Mouse (Mus musculus) hindbrain, embryonic 16.5 days (tissue): ENCODE results near the gene Ifitm10. TPM values are rescaled to one million over a fixed set of nuclear protein-coding genes. Genes with fewer than 3 reads are reported as not detected.
A peak's percentile ranks its signal among the peaks of the same experiment; 100 is the strongest.
"Not testable (repeated sequence)": the region's sequence is repeated elsewhere in the genome, so short reads cannot be mapped to it uniquely, and the experiment has no call there.

Experiments used
- ATAC-seq: fragments of 200-750 bp; cut with Nextera tagmentation; 2 replicates; pipeline ENCODE4 v1.8.0; 2017; ENCODE audit warnings: moderate TSS enrichment, moderate library complexity
- H3K27ac ChIP-seq: fragments of 300-500 bp; sonication (generic); 2 replicates; pipeline ENCODE4 v1.5.1; 2014; ENCODE audit warnings: low read depth, mild to moderate bottlenecking, control low read depth, low read length, moderate library complexity
- H3K27me3 ChIP-seq: fragments of 300-500 bp; sonication (generic); replicated peaks from 2 replicates; pipeline ENCODE4 v1.6.1; 2014; ENCODE audit warnings: low read length; ENCODE audit not compliant: control insufficient read depth, insufficient read depth
- H3K36me3 ChIP-seq: fragments of 300-500 bp; sonication (generic); 2 replicates; pipeline ENCODE4 v1.6.1; 2014; ENCODE audit warnings: mild to moderate bottlenecking, low read length, moderate library complexity, mixed read lengths; ENCODE audit not compliant: control insufficient read depth, insufficient read depth
- H3K4me1 ChIP-seq: fragments of 300-500 bp; sonication (generic); 2 replicates; pipeline ENCODE4 v1.6.1; 2014; ENCODE audit warnings: low read depth, low read length; ENCODE audit not compliant: control insufficient read depth, insufficient read depth
- H3K4me2 ChIP-seq: fragments of 300-500 bp; sonication (generic); 2 replicates; pipeline ENCODE4 v1.6.1; 2014; ENCODE audit warnings: mild to moderate bottlenecking, low read length, control low read depth, moderate library complexity
- H3K4me3 ChIP-seq: fragments of 300-500 bp; sonication (generic); 2 replicates; pipeline ENCODE4 v1.5.1; 2014; ENCODE audit warnings: mild to moderate bottlenecking, low read length, control low read depth, moderate library complexity
- H3K9ac ChIP-seq: fragments of 300-500 bp; sonication (generic); 2 replicates; pipeline ENCODE4 v1.6.1; 2014; ENCODE audit warnings: low read depth, mild to moderate bottlenecking, control low read depth, low read length, moderate library complexity
- H3K9me3 ChIP-seq: fragments of 300-500 bp; sonication (generic); 2 replicates; pipeline ENCODE4 v1.6.1; 2014; ENCODE audit warnings: mild to moderate bottlenecking, low read length, moderate library complexity; ENCODE audit not compliant: control insufficient read depth
- WGBS: fragments of 180-500 bp; shearing (Covaris S2); extraction: QIAGEN DNeasy Blood & Tissue Kit; methylation state at CpG from one replicate; pipeline ENCODE4 v1.1.7; 2014; 5-methylcytosine and 5-hydroxymethylcytosine counted together
- polyA plus RNA-seq: library from polyadenylated mRNA; unstranded; fragments of >200 nt; fragmentation: Nextera tagmentation; extraction: Ambion mirVana; gene quantifications from 2 replicates; pipeline ENCODE4 v1.2.1, GENCODE M21; 2015

Ifitm10 gene
- polyA plus RNA-seq, 1 experiment from 2014 or later: 14.9 TPM

DNA sequence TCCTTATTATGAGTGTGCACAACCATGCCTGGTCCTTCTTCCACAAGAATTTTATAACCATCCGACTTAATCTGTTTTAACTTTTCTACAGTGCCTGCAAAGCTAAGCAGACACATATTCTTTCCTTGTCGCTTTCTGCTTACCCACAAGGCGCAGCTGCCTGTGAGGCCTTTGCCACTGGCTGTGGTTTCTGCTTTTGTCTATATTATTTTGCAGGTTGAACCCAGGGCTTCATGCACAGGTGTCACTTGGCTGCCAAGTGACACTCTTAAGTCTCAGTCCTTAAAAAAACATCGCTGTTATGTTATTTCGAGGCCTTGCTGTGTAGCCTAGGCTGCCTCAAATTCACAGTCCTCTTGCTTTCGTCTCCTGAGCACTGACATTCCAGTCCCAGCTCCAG lies 50.9 kb downstream of the Ifitm10 start:
- no peak overlapping the region for H3K4me2 ChIP-seq
- ATAC-seq: no peak
- H3K36me3 ChIP-seq: no peaks in the 10 kb centered on the region
- H3K9me3 ChIP-seq: no peaks in the 10 kb centered on the region
- no peaks in the 10 kb centered on the region for H3K27me3 ChIP-seq
- H3K4me3 ChIP-seq: no peak overlapping the region
- no peak overlapping the region for H3K9ac ChIP-seq
- peaks cover 7% of the 10 kb centered on the region for H3K4me1 ChIP-seq
- no peak overlapping the region for H3K27ac ChIP-seq
- 93% methylated on average over 6 of the region's 6 CpGs for WGBS

DNA sequence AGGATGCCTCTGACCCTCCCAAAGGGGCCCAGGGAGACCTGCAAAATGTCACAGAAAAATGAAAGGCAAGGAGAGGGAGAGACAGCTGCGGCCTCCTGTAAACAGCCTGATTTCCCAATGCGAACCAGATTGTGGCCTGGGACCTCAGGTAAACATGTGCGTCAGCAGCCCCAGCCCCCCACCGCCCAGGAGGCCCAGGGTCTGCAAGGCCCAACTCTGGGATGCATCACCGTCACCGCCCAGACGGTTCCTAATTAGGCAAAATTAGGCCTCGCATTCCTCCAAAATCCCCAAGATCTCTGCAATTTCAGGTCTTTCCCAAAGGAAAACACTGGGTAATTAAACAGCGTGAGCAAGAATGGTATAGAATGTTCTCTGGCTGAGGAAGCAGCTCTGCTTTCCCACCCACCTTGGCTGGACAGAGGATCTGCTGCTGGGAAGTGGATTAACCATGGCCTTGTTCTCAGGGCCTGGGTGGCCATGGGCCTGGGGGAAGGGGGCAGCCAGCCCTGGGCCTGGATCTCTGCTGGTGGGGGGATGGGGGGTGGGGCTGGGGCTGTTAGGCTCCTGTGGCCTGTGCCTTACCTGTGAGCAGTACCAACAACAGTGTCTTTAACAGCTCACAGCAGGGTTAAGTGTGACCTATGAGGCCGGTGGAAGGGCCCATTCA lies 51.8 kb downstream of the Ifitm10 start:
- 59% methylated on average over 3 of the region's 10 CpGs for WGBS
- not testable (repeated sequence) for H3K9ac ChIP-seq, H3K4me3 ChIP-seq, H3K27ac ChIP-seq, H3K9me3 ChIP-seq, H3K36me3 ChIP-seq, H3K4me1 ChIP-seq, ATAC-seq, H3K4me2 ChIP-seq, H3K27me3 ChIP-seq

DNA sequence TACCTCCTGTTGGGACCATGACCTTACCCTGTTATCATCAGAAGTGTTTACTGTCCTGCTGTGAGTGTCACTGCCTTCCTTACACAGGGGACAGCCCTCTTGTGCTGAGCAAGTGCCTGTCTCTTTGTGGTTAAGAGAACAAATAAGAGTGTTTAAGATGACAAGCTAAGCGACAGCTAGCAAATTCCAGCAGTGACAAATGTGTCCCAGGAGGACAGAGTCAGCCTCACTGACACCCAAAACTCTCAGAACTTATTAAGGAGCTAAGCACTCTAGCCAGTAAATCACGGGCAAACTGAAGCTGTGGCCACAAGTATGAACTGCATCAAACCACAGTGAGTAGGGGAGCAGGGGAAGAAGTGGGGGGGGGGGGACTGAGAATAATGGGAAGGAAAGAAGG lies 52.6 kb downstream of the Ifitm10 start:
- Histone ChIP-seq H3K27me3 (no peaks in the 10 kb centered on the region), H3K4me2 (no peak overlapping the region), H3K9ac (no peak overlapping the region), H3K9me3 (no peaks in the 10 kb centered on the region), H3K27ac (no peak overlapping the region), H3K36me3 (no peaks in the 10 kb centered on the region), H3K4me3 (no peak overlapping the region), H3K4me1 (peaks cover 7% of the 10 kb centered on the region)
- WGBS: 31% methylated on average over 2 of the region's 2 CpGs
- ATAC-seq: no peak

DNA sequence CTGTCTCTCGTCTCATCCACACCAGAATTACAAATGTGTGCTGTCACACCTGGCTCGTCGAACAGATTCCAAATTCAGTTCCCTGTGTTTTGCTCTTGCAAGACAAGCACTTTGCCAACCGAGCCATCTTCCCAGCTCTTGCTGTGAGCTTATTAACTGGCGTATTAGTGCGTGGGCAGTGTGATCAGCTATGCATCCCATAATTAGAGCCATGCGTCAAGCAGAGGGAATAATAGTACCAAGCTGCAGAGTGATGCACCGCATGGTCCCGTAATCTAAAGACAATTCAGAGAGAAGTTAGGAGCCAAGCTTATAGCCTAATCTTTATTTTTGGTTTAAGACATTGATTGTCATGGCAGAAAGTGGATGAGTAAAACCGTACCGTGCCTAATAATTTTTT lies 54.4 kb downstream of the Ifitm10 start:
- Histone ChIP-seq H3K4me1 (peaks cover 12% of the 10 kb centered on the region), H3K4me3 (no peak overlapping the region), H3K9ac (no peak overlapping the region), H3K9me3 (no peaks in the 10 kb centered on the region), H3K27me3 (no peaks in the 10 kb centered on the region), H3K36me3 (no peaks in the 10 kb centered on the region), H3K4me2 (no peak overlapping the region), H3K27ac (0 out of 2 replicates have a peak overlapping the region, but pooled peaks have one; percentile 17)
- WGBS: 60% methylated on average over 11 of the region's 11 CpGs
- ATAC-seq: no peak

DNA sequence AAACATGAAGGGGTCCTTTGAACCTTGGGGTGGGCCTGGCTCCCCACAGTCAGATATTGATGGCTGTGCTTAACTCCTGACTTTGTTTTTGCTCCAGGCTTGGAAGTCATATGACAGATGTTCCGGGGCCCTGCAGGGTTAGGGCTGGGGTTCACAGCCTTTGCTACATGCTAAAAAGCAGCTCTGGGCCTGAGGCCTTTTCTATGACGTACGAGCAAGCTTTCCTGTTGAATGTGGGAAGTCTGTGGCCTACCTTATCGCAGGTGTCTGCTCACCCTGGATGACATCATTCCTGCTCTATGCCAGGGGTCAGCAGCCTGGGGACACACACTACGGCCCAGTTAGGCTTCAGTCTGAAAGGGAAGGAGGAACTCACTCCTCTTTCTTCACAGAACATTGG lies 56.3 kb downstream of the Ifitm10 start:
- Histone ChIP-seq H3K9ac (no peak overlapping the region), H3K4me2 (no peak overlapping the region), H3K27me3 (no peaks in the 10 kb centered on the region), H3K4me1 (peaks cover 12% of the 10 kb centered on the region), H3K36me3 (no peaks in the 10 kb centered on the region), H3K27ac (no peak overlapping the region), H3K4me3 (no peak overlapping the region), H3K9me3 (no peaks in the 10 kb centered on the region)
- 0 out of 2 replicates have a peak, but pooled peaks have one; percentile 1 for ATAC-seq
- 83% methylated on average over 5 of the region's 5 CpGs for WGBS

DNA sequence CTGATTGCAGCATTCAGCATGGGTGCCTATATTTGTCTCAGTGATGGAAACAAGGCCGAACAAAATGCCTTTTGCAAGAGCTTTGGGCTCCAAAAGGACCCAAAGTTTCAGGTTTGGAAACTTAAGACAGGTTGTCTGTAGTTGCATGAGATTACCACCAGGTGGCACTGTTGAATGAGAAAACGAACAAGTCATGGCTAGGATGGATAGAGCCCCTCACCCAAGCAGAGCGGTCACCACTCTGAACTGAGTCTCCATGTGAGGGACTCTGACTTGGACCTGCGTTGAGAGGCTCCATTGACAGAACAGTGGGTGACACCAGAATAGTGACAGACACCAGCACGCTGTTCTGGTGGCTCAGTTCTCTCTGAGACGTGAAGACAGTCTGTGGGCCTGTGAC lies 57.0 kb downstream of the Ifitm10 start:
- no peak overlapping the region for H3K4me3 ChIP-seq
- H3K9me3 ChIP-seq: no peaks in the 10 kb centered on the region
- no peaks in the 10 kb centered on the region for H3K36me3 ChIP-seq
- H3K9ac ChIP-seq: no peak overlapping the region
- no peak overlapping the region for H3K27ac ChIP-seq
- H3K4me1 ChIP-seq: peaks cover 12% of the 10 kb centered on the region
- H3K27me3 ChIP-seq: no peaks in the 10 kb centered on the region
- no peak overlapping the region for H3K4me2 ChIP-seq
- 48% methylated on average over 6 of the region's 6 CpGs for WGBS
- ATAC-seq: peak; percentile 57; the same call in 1 of the 2 replicates

DNA sequence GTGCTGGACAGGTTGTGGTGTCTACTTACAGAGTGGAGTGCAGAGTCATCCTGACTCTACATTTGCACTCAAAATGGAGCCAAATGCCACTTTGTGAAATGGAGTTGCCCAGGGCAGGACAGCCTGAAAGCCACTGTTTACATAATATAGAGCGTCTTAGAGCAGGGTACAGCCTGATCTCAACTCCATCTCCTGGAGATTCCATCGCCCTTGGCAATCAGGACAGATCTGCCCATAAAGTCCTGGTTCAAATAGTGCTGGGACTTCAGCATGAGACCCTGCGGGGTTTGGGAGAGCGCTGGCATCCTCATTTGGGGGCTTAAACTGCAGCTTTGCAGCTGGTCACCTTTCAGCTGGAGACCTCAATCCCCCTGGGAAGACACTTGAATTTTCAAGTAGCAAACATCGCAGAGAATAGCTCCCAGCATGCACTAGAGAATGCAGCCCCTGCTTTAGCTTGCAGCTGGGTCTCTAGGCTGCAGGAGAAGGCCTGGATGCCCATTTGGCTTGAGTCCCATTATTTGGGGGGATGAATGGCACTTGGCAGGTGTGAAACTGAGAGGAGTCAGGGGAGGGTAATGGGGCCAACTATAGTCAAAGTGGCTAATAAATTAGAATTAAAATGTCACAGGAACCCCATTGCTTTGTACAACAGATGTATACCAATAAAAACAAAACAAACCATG lies 58.8 kb downstream of the Ifitm10 start:
- Histone ChIP-seq H3K36me3 (no peaks in the 10 kb centered on the region), H3K4me1 (peaks cover 11% of the 10 kb centered on the region), H3K27ac (no peak overlapping the region), H3K4me2 (no peak overlapping the region), H3K4me3 (no peak overlapping the region), H3K27me3 (no peaks in the 10 kb centered on the region), H3K9me3 (no peaks in the 10 kb centered on the region), H3K9ac (no peak overlapping the region)
- WGBS: 31% methylated on average over 5 of the region's 5 CpGs
- ATAC-seq: peak; percentile 46

DNA sequence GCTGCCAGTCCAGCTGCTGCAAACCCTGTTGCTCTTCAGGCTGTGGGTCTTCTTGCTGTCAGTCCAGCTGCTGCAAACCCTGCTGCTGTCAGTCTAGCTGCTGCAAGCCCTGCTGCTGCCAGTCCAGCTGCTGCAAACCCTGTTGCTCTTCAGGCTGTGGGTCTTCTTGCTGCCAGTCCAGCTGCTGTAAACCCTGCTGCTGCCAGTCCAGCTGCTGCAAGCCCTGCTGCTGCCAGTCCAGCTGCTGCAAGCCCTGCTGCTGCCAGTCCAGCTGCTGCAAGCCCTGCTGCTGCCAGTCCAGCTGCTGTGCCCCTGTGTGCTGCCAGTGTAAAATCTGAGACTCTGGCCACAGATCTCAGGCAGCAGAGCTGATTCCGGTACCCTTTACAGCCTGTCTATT lies 69.6 kb downstream of the Ifitm10 start:
- not testable (repeated sequence) for H3K36me3 ChIP-seq, H3K4me1 ChIP-seq, ATAC-seq, H3K27ac ChIP-seq, H3K9me3 ChIP-seq, H3K27me3 ChIP-seq, H3K9ac ChIP-seq, H3K4me2 ChIP-seq, H3K4me3 ChIP-seq
- WGBS: 89% methylated on average over 1 of the region's 1 CpGs

DNA sequence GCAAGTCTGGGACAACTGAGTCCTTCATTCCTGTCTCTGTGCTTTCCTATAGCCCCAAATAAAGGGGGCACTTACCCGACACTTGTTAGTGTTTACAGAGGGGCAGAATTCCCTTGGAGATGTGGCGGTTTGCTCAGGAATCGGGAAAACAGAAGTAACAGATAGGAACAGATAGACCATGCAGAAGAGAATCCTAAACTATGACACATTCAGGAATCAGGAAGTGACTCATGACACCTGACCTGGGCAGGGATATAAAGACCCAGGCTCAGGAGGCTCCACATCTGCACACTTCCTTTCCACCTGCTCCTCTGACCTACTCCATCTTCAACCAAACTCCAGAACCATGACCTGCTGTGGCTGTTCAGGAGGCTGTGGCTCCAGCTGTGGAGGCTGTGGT lies 70.3 kb downstream of the Ifitm10 start, which contains the start of gene Krtap5-4:
Gene Krtap5-4 (plus strand): TSS at position 301 of the 400 bp plus-strand sequence.
- WGBS: 71% methylated on average over 3 of the region's 3 CpGs
- H3K4me1 ChIP-seq: no peaks in the 10 kb centered on the region
- no peak within 1 kb of the TSS for H3K27ac ChIP-seq
- no peak within 1 kb of the TSS for H3K9ac ChIP-seq
- ATAC-seq: no peak
- peaks cover 3% of the 10 kb centered on the region; the same call in 1 of the 2 replicates for H3K27me3 ChIP-seq
- H3K9me3 ChIP-seq: no peaks in the 10 kb centered on the region
- H3K4me3 ChIP-seq: no peak within 1 kb of the TSS
- H3K36me3 ChIP-seq: no peaks in the 10 kb centered on the region
- no peak within 1 kb of the TSS for H3K4me2 ChIP-seq
